Mouse (Mus musculus) heart, postnatal 10 days (tissue): ENCODE measurements around the gene Gm5089. TPM values are rescaled to one million over a fixed set of nuclear protein-coding genes. Genes with fewer than 3 reads are reported as not detected.

Source experiments
- DNase-seq, 2 experiments: peaks; one replicate each; pipeline ENCODE4 v3.0.0; 2021
- intact Hi-C: fragments of 180-260 bp; cut with DNase I; formaldehyde crosslinking; loops from one replicate; pipeline ENCODE4 v1.15.1; 2025
- total RNA-seq, 2 experiments: library from RNA; stranded (reverse); gene quantifications; 2 replicates each; pipeline ENCODE4 v1.2.3; 2021

The Gm5089 gene
- total RNA-seq, 2 experiments from 2014 or later: not detected

DNA sequence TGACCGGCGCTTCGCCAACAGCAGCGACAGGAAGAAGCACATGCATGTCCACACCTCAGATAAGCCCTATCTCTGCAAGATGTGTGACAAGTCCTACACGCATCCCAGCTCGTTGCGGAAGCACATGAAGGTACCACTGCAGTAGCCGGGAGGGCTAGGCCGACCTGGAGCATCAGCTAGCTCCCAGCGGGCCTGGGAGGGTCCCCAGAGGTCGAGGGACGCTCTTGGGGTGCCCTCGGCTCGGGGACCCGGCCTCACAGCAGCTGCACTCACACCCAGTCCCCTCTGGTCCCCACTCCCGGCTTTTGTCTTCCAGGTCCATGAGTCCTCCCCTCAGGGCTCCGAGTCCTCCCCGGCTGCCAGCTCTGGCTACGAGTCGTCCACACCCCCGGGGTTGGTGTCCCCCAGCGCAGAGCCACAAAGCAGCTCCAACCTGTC lies 27.7 kb upstream of the Gm5089 start:
- intact Hi-C loops: loop anchor here (10.0 kb wide), 1 partner anchor 254 kb away; no protein-coding TSS in a partner anchor
- peak in 1 of 2 experiments; percentile 20 for DNase-seq

GRCm38 (mm10) chr14:122477971-122478573 lies 27.2 kb upstream of the Gm5089 start:
- intact Hi-C loops: loop anchor here (10.0 kb wide), 1 partner anchor 253 kb away; no protein-coding TSS in a partner anchor
- DNase-seq: peak in 1 of 2 experiments; percentile 22

- intact Hi-C loops: loop anchor here (10.0 kb wide), 1 partner anchor 252 kb away; no protein-coding TSS in a partner anchor
- DNase-seq: peak; percentile 34 to 40
Measured at GRCm38 (mm10) chr14:122477261-122477671, 26.4 kb upstream of the Gm5089 start.

DNA sequence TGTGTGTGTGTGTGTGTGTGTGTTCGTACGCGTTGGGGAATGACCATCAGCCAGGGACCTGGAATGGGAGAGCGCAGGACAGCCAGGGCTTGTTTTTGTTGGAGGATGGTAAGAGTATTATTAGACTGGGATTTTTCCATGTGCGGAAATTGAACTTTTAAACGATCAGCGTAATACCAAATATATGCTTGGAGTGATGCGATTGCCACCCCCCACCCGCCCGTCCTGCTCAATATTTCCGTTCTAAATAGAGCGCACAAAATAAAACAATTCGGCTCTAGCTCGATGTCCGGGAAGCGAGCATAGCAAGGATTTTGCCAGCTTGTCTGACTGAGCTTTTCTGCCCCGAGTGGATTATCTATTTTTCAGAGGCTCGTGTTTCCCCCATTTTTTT lies 25.9 kb upstream of the Gm5089 start:
- intact Hi-C loops: loop anchor here (10.0 kb wide), 1 partner anchor 252 kb away; no protein-coding TSS in a partner anchor

GRCm38 (mm10) chr14:122476041-122476821 lies 25.3 kb upstream of the Gm5089 start:
- intact Hi-C loops: loop anchor here (10.0 kb wide), 1 partner anchor 251 kb away; no protein-coding TSS in a partner anchor
- peak in 1 of 2 experiments; percentile 31 for DNase-seq

More for the DNA sequence above, 25.9 kb upstream of the Gm5089 start:
- DNase-seq: no peak

- intact Hi-C loops: loop anchor here (2.0 to 10.0 kb wide), 2 partner anchors 13 to 251 kb away; no protein-coding TSS in a partner anchor
Measured at GRCm38 (mm10) chr14:122475557-122476040, 24.7 kb upstream of the Gm5089 start.

GRCm38 (mm10) chr14:122474891-122475556 lies 24.1 kb upstream of the Gm5089 start, which contains the start of gene Zic2:
TSS of gene Zic2 (plus strand) at chr14:122475435.
- intact Hi-C loops: loop anchor here (2.0 to 10.0 kb wide), 2 partner anchors 14 to 250 kb away; no protein-coding TSS in a partner anchor
- peak in 1 of 2 experiments; percentile 25 for DNase-seq

More at GRCm38 (mm10) chr14:122475557-122476040, 24.7 kb upstream of the Gm5089 start:
- DNase-seq: peak in 1 of 2 experiments; percentile 24

GRCm38 (mm10) chr14:122474041-122474890 lies 23.4 kb upstream of the Gm5089 start:
- DNase-seq: peak in 1 of 2 experiments; percentile 10
- intact Hi-C loops: loop anchor here (2.0 to 10.0 kb wide), 2 partner anchors 15 to 249 kb away; no protein-coding TSS in a partner anchor

- DNase-seq: no peak
- intact Hi-C loops: loop anchor here (10.0 kb wide), 1 partner anchor 248 kb away; no protein-coding TSS in a partner anchor
Measured at GRCm38 (mm10) chr14:122473211-122473751, 22.4 kb upstream of the Gm5089 start.

- intact Hi-C loops: loop anchor here (10.0 kb wide), 1 partner anchor 248 kb away; no protein-coding TSS in a partner anchor
Measured at GRCm38 (mm10) chr14:122472647-122473046, 21.7 kb upstream of the Gm5089 start.

DNA sequence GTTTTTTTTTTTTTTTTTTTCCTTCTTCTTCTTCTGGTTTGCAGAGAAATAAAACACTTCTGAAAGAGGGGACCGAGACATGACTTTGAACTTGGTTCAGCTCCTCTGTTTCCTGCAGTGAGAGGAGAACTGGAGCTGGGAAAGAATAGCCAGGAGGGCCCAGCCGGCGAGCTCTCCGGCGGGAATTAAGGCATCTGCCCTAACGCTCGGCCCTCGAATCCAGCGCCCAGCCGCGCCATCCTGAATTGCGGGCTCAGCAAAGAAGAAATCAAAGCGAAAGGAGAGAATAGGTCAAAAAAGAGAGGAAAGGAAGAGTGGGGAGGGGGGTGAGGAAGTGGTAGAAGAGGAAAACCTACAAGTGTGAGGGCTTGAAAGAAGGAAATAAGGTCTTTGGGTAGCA lies 21.2 kb upstream of the Gm5089 start:
- intact Hi-C loops: loop anchor here (10.0 kb wide), 1 partner anchor 247 kb away; no protein-coding TSS in a partner anchor
- peak in 1 of 2 experiments; percentile 15 for DNase-seq

More at GRCm38 (mm10) chr14:122472647-122473046, 21.7 kb upstream of the Gm5089 start:
- no peak for DNase-seq

GRCm38 (mm10) chr14:122471449-122472085 lies 20.7 kb upstream of the Gm5089 start:
- no peak for DNase-seq
- intact Hi-C loops: loop anchor here (10.0 kb wide), 1 partner anchor 247 kb away; no protein-coding TSS in a partner anchor

DNA sequence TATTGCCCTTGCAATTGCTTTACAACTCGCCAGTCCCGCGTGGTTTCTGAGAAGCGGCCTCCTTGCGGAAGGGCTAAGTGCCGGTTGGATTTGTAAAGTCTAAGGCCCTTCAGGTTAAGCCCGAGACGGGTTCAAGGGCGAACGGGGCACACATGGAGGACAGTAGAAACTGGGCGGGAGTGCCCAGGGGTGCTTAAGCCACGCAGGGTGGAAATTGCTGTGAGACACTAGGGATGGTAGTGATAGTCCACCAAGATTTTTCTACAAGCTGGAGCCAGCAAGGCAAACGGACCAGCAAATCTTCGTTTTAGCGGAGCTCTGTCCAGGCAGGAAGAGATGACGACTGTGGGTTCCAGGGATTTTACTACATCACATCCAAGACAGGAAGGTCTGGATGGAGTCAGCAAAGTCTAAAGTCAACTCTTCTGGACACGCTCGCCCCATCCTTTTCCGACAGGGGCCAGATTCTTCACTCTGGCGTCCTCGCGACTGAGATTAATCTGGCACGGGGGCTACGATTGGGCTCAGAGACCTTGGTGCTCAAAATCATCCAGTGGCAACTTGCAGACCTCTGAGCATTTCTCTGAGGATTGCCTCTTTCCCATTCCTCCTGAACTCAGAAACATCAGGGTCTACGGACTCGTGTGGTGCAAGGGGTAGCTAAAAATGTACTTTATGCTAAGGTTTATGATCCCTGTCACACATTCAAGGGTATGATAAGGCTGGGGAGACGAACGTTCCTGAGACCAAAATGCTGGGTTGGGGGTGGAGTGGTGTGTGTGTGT lies 18.2 kb upstream of the Gm5089 start:
- peak in 1 of 2 experiments; percentile 5 for DNase-seq
- intact Hi-C loops: no loop called here

- DNase-seq: no peak
- intact Hi-C loops: no loop called here
Measured at GRCm38 (mm10) chr14:122467926-122468841, 17.3 kb upstream of the Gm5089 start.

DNA sequence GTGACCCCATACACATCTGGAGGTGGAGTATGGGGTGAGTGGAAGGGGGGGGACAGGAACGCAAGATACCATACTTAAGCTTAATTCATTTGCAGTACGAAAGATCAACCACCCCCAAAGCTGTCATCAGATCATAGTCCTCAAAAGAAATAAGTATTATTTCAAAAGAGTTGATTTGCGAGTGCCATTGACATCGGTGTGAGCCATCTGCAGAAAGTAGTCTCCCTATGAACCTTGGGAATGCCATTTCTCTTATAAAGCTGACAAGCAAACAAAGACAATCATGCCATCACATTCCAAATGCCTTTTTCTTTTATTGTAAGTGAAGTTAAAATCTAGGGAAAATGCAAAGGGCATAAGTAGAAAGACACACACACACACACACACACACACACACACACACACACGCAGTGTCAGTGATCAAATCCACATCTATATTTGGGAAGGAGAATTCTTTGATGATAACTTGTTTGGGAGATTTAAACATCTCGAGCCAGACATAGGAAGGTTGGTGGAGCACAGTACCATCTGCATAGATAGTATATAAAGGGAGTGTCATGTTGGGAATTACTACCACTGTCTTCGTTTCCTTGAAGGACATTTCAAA lies 15.9 kb upstream of the Gm5089 start:
- DNase-seq: no peak
- intact Hi-C loops: no loop called here

- intact Hi-C loops: no loop called here
Measured at GRCm38 (mm10) chr14:122465931-122466490, 15.1 kb upstream of the Gm5089 start.

More at GRCm38 (mm10) chr14:122465931-122466490, 15.1 kb upstream of the Gm5089 start:
- DNase-seq: no peak
